Mouse (Mus musculus): Measurements from ENCODE around the gene Ankrd53. TPM values are rescaled to one million over a fixed set of nuclear protein-coding genes. Genes with fewer than 3 reads are reported as not detected.

Ankrd53 gene
- polyA plus RNA-seq, 1 experiment from 2014 or later: not detected

DNA sequence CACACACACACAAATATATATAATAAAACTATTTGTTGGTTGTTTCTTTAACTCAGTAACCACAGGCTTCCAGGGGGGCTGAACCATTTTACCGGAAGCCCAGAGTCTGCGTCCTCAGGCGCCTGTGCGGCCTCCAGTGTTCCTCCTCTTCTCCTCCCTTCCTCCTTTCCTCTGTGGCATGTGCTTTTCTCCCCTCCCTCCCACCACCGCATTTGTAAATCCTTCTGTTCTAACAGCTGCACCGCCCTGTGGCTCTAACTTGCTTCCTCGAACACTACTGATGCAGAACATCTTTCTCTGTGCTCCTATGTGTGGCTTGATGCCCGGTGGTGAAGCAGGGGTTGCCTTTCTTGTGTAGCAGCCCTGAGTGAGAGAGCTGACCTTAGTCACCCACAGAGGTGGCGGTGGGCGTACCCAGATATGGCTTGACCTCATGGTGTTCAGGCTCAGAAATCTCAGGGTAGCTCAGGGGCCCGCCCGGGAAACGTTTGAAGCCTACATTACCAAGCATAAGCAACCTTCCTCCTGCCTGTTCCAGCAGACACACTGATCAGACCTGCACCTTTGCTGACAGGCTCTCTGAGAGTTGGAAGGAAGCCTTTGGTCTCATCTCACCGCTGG, 33.0 kb upstream of the Ankrd53 start:
- no peak for ATAC-seq (ENCODE audit: low FRiP score)
- WGBS: 68% methylated on average over 14 of the region's 14 CpGs

GRCm38 (mm10) chr6:83731128-83731527, 31.3 kb upstream of the Ankrd53 start:
- H3K36me3 ChIP-seq (replicated peaks; ENCODE audit: control insufficient read depth, insufficient read depth): no peaks in the 10 kb centered on the region
- H3K9ac ChIP-seq: no peak overlapping the region
- DNase-seq (ENCODE audit: low spot score) (no peak), ATAC-seq (ENCODE audit: low FRiP score) (no peak)
- H3K27ac ChIP-seq: no peak overlapping the region
- WGBS: 30% methylated on average over 5 of the region's 5 CpGs
- H3K4me1 ChIP-seq (replicated peaks; ENCODE audit: control insufficient read depth, insufficient read depth, low read length): no peaks in the 10 kb centered on the region
- peaks cover 9% of the 10 kb centered on the region; the same call in 1 of the 2 replicates for H3K27me3 ChIP-seq (ENCODE audit: control insufficient read depth, insufficient read depth, low read length)
- 0 out of 2 replicates have a peak, but pooled peaks cover 4% of the 10 kb centered on the region for H3K9me3 ChIP-seq (ENCODE audit: control insufficient read depth, low read length)
- no peak overlapping the region for H3K4me3 ChIP-seq (replicated peaks; ENCODE audit: low read length)
- no peak overlapping the region for H3K4me2 ChIP-seq (replicated peaks)

More for the DNA sequence above, 33.0 kb upstream of the Ankrd53 start:
- no peak overlapping the region for H3K9ac ChIP-seq
- no peak overlapping the region for H3K4me2 ChIP-seq (replicated peaks)
- no peaks in the 10 kb centered on the region for H3K4me1 ChIP-seq (replicated peaks; ENCODE audit: control insufficient read depth, insufficient read depth, low read length)
- H3K4me3 ChIP-seq (replicated peaks; ENCODE audit: low read length): no peak overlapping the region
- H3K27me3 ChIP-seq (ENCODE audit: control insufficient read depth, insufficient read depth, low read length): peaks cover 15% of the 10 kb centered on the region
- no peaks in the 10 kb centered on the region for H3K36me3 ChIP-seq (replicated peaks; ENCODE audit: control insufficient read depth, insufficient read depth)
- H3K27ac ChIP-seq: no peak overlapping the region
- DNase-seq (ENCODE audit: low spot score): no peak
- H3K9me3 ChIP-seq (ENCODE audit: control insufficient read depth, low read length): 0 out of 2 replicates have a peak, but pooled peaks cover 3% of the 10 kb centered on the region

DNA sequence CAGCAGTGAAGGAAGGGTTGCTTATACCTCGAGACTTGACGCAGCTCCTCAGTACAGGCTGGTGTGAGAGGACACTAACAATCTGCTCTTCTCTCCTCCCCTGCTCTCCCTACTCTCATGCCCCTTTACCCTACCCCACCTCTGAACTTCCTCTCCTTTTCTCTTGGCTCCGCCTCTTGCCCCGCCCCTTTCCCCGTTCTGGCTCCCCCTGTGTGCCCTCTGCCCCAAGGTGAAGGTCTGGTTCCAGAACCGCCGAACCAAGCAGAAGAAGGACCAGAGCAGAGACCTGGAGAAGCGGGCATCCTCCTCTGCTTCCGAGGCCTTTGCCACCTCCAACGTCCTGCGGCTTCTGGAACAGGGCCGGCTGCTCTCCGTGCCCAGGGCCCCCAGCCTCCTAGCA, 25.1 kb upstream of the Ankrd53 start:
- DNase-seq (ENCODE audit: low spot score) (no peak), ATAC-seq (ENCODE audit: low FRiP score) (no peak)
- no peaks in the 10 kb centered on the region; the same call in 1 of the 2 replicates for H3K27me3 ChIP-seq (ENCODE audit: control insufficient read depth, insufficient read depth, low read length)
- no peaks in the 10 kb centered on the region for H3K36me3 ChIP-seq (replicated peaks; ENCODE audit: control insufficient read depth, insufficient read depth)
- H3K9me3 ChIP-seq (ENCODE audit: control insufficient read depth, low read length): 0 out of 2 replicates have a peak, but pooled peaks cover 4% of the 10 kb centered on the region
- H3K4me1 ChIP-seq (replicated peaks; ENCODE audit: control insufficient read depth, insufficient read depth, low read length): no peaks in the 10 kb centered on the region
- WGBS: 40% methylated on average over 13 of the region's 13 CpGs
- no peak overlapping the region for H3K4me3 ChIP-seq (replicated peaks; ENCODE audit: low read length)
- H3K4me2 ChIP-seq (replicated peaks): no peak overlapping the region
- H3K9ac ChIP-seq: no peak overlapping the region
- no peak overlapping the region for H3K27ac ChIP-seq

DNA sequence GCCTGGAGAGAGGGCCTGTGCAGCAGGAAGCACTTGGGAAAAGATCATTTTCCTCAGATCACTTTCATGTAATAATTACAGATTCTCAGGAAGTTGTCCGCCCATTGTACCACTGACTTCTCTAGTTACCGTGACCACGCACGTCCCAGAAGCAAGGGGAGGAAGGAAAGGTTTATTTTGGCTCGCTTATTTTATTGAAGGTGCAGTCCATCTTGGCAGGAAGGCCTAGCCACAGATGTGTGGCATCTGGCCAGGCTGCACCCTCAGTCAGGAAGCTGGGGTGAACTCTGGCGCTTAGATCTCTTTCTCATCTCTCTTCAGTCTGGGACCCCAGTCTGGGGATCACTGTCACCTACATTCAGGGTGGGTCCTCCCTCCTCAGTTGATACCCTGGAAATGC, 23.8 kb upstream of the Ankrd53 start:
- Histone ChIP-seq H3K4me2 (replicated peaks) (no peak overlapping the region), H3K9me3 (ENCODE audit: control insufficient read depth, low read length) (0 out of 2 replicates have a peak, but pooled peaks cover 4% of the 10 kb centered on the region), H3K9ac (no peak overlapping the region), H3K4me3 (replicated peaks; ENCODE audit: low read length) (no peak overlapping the region), H3K36me3 (replicated peaks; ENCODE audit: control insufficient read depth, insufficient read depth) (no peaks in the 10 kb centered on the region), H3K4me1 (replicated peaks; ENCODE audit: control insufficient read depth, insufficient read depth, low read length) (no peaks in the 10 kb centered on the region), H3K27me3 (ENCODE audit: control insufficient read depth, insufficient read depth, low read length) (no peaks in the 10 kb centered on the region; the same call in 1 of the 2 replicates), H3K27ac (no peak overlapping the region)
- no peak for ATAC-seq (ENCODE audit: low FRiP score)
- DNase-seq (ENCODE audit: low spot score): no peak
- 94% methylated on average over 6 of the region's 6 CpGs for WGBS

- Histone ChIP-seq H3K36me3 (replicated peaks; ENCODE audit: control insufficient read depth, insufficient read depth) (no peaks in the 10 kb centered on the region), H3K9me3 (ENCODE audit: control insufficient read depth, low read length) (no peaks in the 10 kb centered on the region), H3K4me3 (replicated peaks; ENCODE audit: low read length) (no peak within 1 kb of the TSS), H3K9ac (no peak within 1 kb of the TSS), H3K27me3 (ENCODE audit: control insufficient read depth, insufficient read depth, low read length) (no peaks in the 10 kb centered on the region), H3K27ac (no peak within 1 kb of the TSS), H3K4me2 (replicated peaks) (no peak within 1 kb of the TSS), H3K4me1 (replicated peaks; ENCODE audit: control insufficient read depth, insufficient read depth, low read length) (no peaks in the 10 kb centered on the region)
- no peak for DNase-seq (ENCODE audit: low spot score)
- no peak for ATAC-seq (ENCODE audit: low FRiP score)
- WGBS: 65% methylated on average over 5 of the region's 5 CpGs
Measured at GRCm38 (mm10) chr6:83742761-83743160, 19.7 kb upstream of the Ankrd53 start, which contains the start of gene Atp6v1b1. Gene Atp6v1b1, plus strand, starts transcription at chr6:83742990.

GRCm38 (mm10) chr6:83743212-83743611, 19.2 kb upstream of the Ankrd53 start:
- no peaks in the 10 kb centered on the region for H3K36me3 ChIP-seq (replicated peaks; ENCODE audit: control insufficient read depth, insufficient read depth)
- H3K4me1 ChIP-seq (replicated peaks; ENCODE audit: control insufficient read depth, insufficient read depth, low read length): no peaks in the 10 kb centered on the region
- no peak overlapping the region for H3K9ac ChIP-seq
- H3K4me3 ChIP-seq (replicated peaks; ENCODE audit: low read length): no peak overlapping the region
- ATAC-seq (ENCODE audit: low FRiP score) (no peak), DNase-seq (ENCODE audit: low spot score) (no peak)
- no peak overlapping the region for H3K27ac ChIP-seq
- no peak overlapping the region for H3K4me2 ChIP-seq (replicated peaks)
- H3K27me3 ChIP-seq (ENCODE audit: control insufficient read depth, insufficient read depth, low read length): no peaks in the 10 kb centered on the region
- H3K9me3 ChIP-seq (ENCODE audit: control insufficient read depth, low read length): no peaks in the 10 kb centered on the region
- WGBS: 63% methylated on average over 5 of the region's 5 CpGs

DNA sequence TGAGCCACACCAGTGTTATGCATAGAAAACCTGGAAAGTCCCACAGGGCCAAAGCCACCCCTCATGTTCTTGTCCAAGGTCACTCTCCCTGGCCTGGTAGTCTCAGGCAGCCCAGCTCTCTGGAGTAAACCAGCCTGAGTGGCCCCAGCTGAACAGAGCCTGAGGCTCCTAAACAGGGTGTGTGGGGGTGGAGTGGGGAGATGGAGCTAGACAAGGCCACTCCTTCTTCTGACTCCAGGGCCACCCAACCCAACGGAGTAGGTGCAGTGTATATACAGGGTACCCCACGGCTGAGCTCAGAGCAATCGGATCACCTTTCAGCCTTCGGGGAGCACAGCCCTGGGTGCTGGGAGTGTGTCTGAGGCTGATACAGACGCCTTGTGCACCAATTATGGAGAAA, 18.3 kb upstream of the Ankrd53 start:
- H3K4me2 ChIP-seq (replicated peaks): no peak overlapping the region
- H3K9me3 ChIP-seq (ENCODE audit: control insufficient read depth, low read length): no peaks in the 10 kb centered on the region
- 76% methylated on average over 5 of the region's 5 CpGs for WGBS
- no peak overlapping the region for H3K4me3 ChIP-seq (replicated peaks; ENCODE audit: low read length)
- ATAC-seq (ENCODE audit: low FRiP score) (no peak), DNase-seq (ENCODE audit: low spot score) (no peak)
- no peak overlapping the region for H3K9ac ChIP-seq
- no peaks in the 10 kb centered on the region for H3K4me1 ChIP-seq (replicated peaks; ENCODE audit: control insufficient read depth, insufficient read depth, low read length)
- H3K27ac ChIP-seq: no peak overlapping the region
- no peaks in the 10 kb centered on the region for H3K36me3 ChIP-seq (replicated peaks; ENCODE audit: control insufficient read depth, insufficient read depth)
- H3K27me3 ChIP-seq (ENCODE audit: control insufficient read depth, insufficient read depth, low read length): no peaks in the 10 kb centered on the region

- Histone ChIP-seq H3K4me2 (replicated peaks) (no peak overlapping the region), H3K27ac (no peak overlapping the region), H3K4me1 (replicated peaks; ENCODE audit: control insufficient read depth, insufficient read depth, low read length) (no peaks in the 10 kb centered on the region), H3K27me3 (ENCODE audit: control insufficient read depth, insufficient read depth, low read length) (no peaks in the 10 kb centered on the region), H3K9me3 (ENCODE audit: control insufficient read depth, low read length) (no peaks in the 10 kb centered on the region), H3K9ac (no peak overlapping the region), H3K36me3 (replicated peaks; ENCODE audit: control insufficient read depth, insufficient read depth) (no peaks in the 10 kb centered on the region), H3K4me3 (replicated peaks; ENCODE audit: low read length) (no peak overlapping the region)
- DNase-seq (ENCODE audit: low spot score): no peak
- ATAC-seq (ENCODE audit: low FRiP score): no peak
- WGBS: 77% methylated on average over 5 of the region's 5 CpGs
Measured at GRCm38 (mm10) chr6:83744557-83744956, 17.9 kb upstream of the Ankrd53 start.

GRCm38 (mm10) chr6:83745466-83745865, 17.0 kb upstream of the Ankrd53 start:
- WGBS: 41% methylated on average over 2 of the region's 2 CpGs
- no peak for DNase-seq (ENCODE audit: low spot score)
- H3K4me1 ChIP-seq (replicated peaks; ENCODE audit: control insufficient read depth, insufficient read depth, low read length): no peaks in the 10 kb centered on the region
- no peaks in the 10 kb centered on the region for H3K27me3 ChIP-seq (ENCODE audit: control insufficient read depth, insufficient read depth, low read length)
- no peak overlapping the region for H3K9ac ChIP-seq
- H3K4me2 ChIP-seq (replicated peaks): no peak overlapping the region
- no peak overlapping the region for H3K27ac ChIP-seq
- ATAC-seq (ENCODE audit: low FRiP score): no peak
- H3K9me3 ChIP-seq (ENCODE audit: control insufficient read depth, low read length): no peaks in the 10 kb centered on the region
- no peak overlapping the region for H3K4me3 ChIP-seq (replicated peaks; ENCODE audit: low read length)
- no peaks in the 10 kb centered on the region for H3K36me3 ChIP-seq (replicated peaks; ENCODE audit: control insufficient read depth, insufficient read depth)

All from hindbrain, embryonic 14.5 days (tissue).